Mouse (Mus musculus): ENCODE measurements at regions not wholly inside any gene's neighbourhood (a gene's known extent, or its start where the extent isn't known, plus 50 kb on each side); places are given as distances from the start of the nearest gene placed in this dataset.

DNA sequence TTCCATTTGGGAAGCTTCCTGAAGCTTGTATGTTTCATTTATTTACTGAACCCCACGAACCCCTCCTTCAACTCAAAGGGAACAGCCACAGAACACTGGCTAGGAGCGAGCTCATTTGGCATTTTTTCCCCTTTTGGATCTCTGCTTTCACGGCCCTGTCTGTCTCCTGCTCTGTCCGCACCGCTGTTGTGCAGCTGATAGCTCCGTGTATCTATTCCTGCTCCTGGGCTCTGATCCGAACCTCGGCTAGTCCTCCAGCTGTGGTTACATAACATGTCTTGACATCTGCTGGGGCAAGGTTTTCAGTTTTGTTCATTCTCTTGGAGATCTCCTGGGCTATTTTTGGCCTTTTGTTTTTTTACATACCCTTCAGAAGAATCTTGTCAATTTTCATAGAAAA is 525.1 kb upstream of the Fam19a5 start:
- Histone ChIP-seq H3K4me3 (ENCODE audit: insufficient read depth, low read length) (no peak overlapping the region), H3K27ac (ENCODE audit: insufficient read depth, low read length) (no peak overlapping the region), H3K4me1 (ENCODE audit: control insufficient read depth, insufficient read depth, low read length) (peaks cover 2% of the 10 kb centered on the region; the same call in 1 of the 2 replicates)
- TF ChIP-seq POLR2A (IDR thresholded peaks at IDR 0.05; ENCODE audit: low read depth, low read length): no peak
- TF ChIP-seq CTCF (IDR thresholded peaks at IDR 0.05; ENCODE audit: borderline replicate concordance, insufficient read depth, low read length): no peak

DNA sequence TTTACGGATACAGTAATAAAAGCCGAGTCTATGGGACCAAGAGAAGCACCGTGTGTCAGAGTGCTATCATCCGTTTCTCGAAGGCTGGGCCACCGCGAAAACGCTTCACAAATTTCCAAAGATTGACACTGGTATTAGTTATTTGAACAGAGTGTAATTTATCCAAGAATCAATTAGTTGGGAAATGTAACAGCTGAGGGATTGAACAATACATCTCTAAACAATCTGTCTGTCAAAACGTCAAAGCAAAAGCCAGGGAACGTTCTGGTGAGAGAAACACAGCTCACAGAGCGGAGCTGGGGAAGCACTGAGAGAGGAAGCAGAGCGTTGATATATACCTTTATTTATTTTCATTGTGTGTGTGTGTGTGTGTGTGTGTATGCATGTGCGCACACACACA is 498.1 kb upstream of the Fam19a5 start:
- Histone ChIP-seq H3K27ac (ENCODE audit: insufficient read depth, low read length) (no peak overlapping the region), H3K4me3 (ENCODE audit: insufficient read depth, low read length) (no peak overlapping the region), H3K4me1 (ENCODE audit: control insufficient read depth, insufficient read depth, low read length) (no peaks in the 10 kb centered on the region)
- TF ChIP-seq CTCF (IDR thresholded peaks at IDR 0.05; ENCODE audit: borderline replicate concordance, insufficient read depth, low read length) (no peak), POLR2A (IDR thresholded peaks at IDR 0.05; ENCODE audit: low read depth, low read length) (no peak)

DNA sequence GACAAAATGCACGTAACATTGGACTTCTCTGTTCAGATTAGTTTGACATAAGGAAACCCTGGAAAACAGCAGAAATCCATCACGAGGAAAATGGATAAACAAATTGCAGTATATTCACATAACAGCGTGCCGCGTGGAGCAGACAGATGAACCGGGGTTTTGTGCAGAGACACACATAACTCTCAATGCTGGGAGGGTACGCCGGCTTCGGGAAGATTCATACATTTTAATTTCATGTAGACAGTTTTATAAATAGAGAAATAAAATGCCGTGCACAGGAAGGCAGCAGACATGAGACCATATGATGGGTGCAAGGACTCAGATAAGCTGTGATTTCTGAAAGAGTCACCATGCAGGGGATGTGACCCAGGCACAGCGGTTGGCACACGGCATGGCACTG is 489.9 kb upstream of the Fam19a5 start:
- no peak for TF ChIP-seq POLR2A (IDR thresholded peaks at IDR 0.05; ENCODE audit: low read depth, low read length)
- TF ChIP-seq CTCF (IDR thresholded peaks at IDR 0.05; ENCODE audit: borderline replicate concordance, insufficient read depth, low read length): no peak
- Histone ChIP-seq H3K4me3 (ENCODE audit: insufficient read depth, low read length) (no peak overlapping the region), H3K4me1 (ENCODE audit: control insufficient read depth, insufficient read depth, low read length) (no peaks in the 10 kb centered on the region)

DNA sequence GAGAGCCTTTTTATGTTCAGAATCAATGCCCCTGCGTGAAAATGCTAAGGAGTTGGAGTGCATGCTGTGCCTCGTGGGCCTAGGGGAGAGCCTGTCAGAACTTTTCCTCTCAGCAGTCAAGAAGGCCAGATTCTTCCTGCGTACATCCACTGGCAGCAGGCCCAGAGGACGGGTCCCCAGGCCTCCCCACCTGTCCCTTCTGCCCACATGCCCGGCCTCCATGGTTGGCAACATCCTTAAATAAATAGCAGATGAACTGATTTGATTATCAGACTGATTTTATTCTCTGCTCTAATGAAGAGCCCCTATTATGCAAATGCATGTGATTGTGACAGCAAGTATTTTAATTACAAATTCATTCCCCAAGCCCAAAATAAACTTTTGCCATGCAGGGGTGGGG is 479.2 kb upstream of the Fam19a5 start:
- no peak for TF ChIP-seq CTCF (IDR thresholded peaks at IDR 0.05; ENCODE audit: borderline replicate concordance, insufficient read depth, low read length)
- TF ChIP-seq POLR2A (IDR thresholded peaks at IDR 0.05; ENCODE audit: low read depth, low read length): no peak
- H3K4me3 ChIP-seq (ENCODE audit: insufficient read depth, low read length): no peak overlapping the region
- no peaks in the 10 kb centered on the region for H3K4me1 ChIP-seq (ENCODE audit: control insufficient read depth, insufficient read depth, low read length)
- H3K27ac ChIP-seq (ENCODE audit: insufficient read depth, low read length): no peak overlapping the region

More for the DNA sequence above, 489.9 kb upstream of the Fam19a5 start:
- H3K27ac ChIP-seq (ENCODE audit: insufficient read depth, low read length): no peak overlapping the region

DNA sequence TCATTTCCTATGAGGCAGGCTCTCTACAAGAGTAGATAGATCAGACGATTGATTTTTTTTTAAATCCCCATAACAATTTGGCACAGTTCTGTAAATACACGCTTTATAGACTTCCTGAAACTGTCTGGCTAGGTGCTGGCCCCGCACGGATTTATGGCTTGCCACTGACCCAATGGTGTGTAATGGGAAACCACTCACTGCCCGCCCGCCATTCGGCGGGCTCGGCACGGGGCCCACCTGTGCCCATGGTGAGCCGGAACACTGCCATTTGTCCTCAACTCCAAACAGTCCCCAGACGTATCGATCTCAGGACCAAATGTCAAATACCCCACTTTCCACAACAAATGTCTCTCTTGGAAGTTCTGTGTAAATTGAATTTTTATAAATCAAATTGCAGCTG is 475.8 kb upstream of the Fam19a5 start:
- Histone ChIP-seq H3K4me3 (ENCODE audit: insufficient read depth, low read length) (no peak overlapping the region), H3K4me1 (ENCODE audit: control insufficient read depth, insufficient read depth, low read length) (no peaks in the 10 kb centered on the region), H3K27ac (ENCODE audit: insufficient read depth, low read length) (no peak overlapping the region)
- TF ChIP-seq POLR2A (IDR thresholded peaks at IDR 0.05; ENCODE audit: low read depth, low read length): no peak
- no peak for TF ChIP-seq CTCF (IDR thresholded peaks at IDR 0.05; ENCODE audit: borderline replicate concordance, insufficient read depth, low read length)

DNA sequence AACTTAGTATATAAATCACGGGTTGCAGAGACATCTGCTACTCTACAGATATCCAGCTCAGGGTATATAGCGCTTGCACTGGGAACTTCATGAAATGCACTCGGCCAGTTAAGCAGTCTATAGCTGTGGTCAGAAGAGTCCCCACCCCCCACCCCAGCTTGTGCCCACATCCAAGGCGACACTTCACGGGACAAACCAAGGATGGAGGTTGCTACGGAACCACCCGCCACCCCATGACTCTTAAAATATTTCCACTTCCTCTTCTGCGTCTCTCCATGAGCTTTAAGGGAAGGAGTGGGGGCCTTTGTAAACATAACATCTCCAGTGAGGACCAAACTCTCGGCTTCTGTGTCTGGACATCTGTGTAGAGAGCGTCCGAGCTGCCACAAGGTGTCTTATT is 469.5 kb upstream of the Fam19a5 start:
- no peak for TF ChIP-seq CTCF (IDR thresholded peaks at IDR 0.05; ENCODE audit: borderline replicate concordance, insufficient read depth, low read length)
- no peak for TF ChIP-seq POLR2A (IDR thresholded peaks at IDR 0.05; ENCODE audit: low read depth, low read length)
- Histone ChIP-seq H3K27ac (ENCODE audit: insufficient read depth, low read length) (no peak overlapping the region), H3K4me1 (ENCODE audit: control insufficient read depth, insufficient read depth, low read length) (no peaks in the 10 kb centered on the region), H3K4me3 (ENCODE audit: insufficient read depth, low read length) (no peak overlapping the region)

DNA sequence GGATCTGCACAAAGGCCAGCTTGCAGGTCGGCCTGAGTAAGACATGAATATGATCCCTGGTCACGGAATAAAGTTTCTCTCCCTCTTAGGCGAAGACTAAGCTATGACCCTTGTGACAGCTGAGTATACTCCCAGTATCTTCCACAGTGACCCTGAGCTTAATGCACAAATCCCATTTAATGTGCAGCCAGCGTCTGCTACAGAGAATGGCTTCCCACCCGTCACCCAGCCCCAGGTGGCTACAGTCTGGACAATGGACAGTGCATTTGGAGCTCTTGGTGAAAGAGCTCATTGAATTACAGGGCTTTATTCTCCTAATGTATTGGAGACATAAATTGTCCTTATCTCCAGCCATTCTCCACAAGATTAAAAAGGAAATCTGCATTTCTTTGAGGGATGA is 454.3 kb upstream of the Fam19a5 start:
- TF ChIP-seq CTCF (IDR thresholded peaks at IDR 0.05; ENCODE audit: borderline replicate concordance, insufficient read depth, low read length) (no peak), POLR2A (IDR thresholded peaks at IDR 0.05; ENCODE audit: low read depth, low read length) (no peak)
- Histone ChIP-seq H3K27ac (ENCODE audit: insufficient read depth, low read length) (no peak overlapping the region), H3K4me3 (ENCODE audit: insufficient read depth, low read length) (no peak overlapping the region), H3K4me1 (ENCODE audit: control insufficient read depth, insufficient read depth, low read length) (no peaks in the 10 kb centered on the region)

DNA sequence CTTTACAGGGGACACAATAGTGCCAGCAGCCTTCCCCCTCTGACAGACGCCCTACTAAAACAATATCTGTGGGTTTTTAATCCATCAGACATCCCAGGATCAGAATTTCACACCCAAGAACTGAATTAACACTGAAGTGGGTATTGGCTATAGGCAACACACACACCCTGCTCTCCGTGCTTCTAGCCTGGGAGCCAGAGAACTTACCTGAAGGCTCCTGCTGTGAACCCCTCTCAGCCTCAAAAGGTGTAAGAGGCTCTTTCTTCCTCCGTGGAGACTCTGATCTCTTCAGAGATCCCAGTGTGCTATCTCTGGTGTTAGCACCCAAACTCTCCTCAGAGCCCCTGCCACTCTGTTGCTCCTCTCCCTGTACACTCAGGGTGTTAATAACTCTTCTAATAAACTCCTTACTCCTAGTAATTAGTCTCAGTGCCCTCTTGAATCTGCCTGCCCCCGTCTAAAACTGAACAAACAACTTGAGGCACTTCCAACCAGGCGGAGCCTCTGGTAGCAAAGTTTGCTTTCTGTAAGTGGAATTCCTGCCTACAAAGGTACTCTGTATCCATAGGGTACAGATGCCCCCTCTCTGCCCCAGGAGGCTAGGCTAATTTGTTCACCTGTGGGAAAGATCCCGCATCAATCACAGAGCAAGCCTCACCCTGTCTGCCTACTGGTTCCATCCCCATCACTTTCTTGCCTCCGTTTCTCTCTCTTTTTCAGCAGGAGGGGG is 452.9 kb upstream of the Fam19a5 start:
- TF ChIP-seq CTCF (IDR thresholded peaks at IDR 0.05; ENCODE audit: borderline replicate concordance, insufficient read depth, low read length) (no peak), POLR2A (IDR thresholded peaks at IDR 0.05; ENCODE audit: low read depth, low read length) (no peak)
- Histone ChIP-seq H3K4me1 (ENCODE audit: control insufficient read depth, insufficient read depth, low read length) (no peaks in the 10 kb centered on the region), H3K27ac (ENCODE audit: insufficient read depth, low read length) (no peak overlapping the region), H3K4me3 (ENCODE audit: insufficient read depth, low read length) (no peak overlapping the region)

DNA sequence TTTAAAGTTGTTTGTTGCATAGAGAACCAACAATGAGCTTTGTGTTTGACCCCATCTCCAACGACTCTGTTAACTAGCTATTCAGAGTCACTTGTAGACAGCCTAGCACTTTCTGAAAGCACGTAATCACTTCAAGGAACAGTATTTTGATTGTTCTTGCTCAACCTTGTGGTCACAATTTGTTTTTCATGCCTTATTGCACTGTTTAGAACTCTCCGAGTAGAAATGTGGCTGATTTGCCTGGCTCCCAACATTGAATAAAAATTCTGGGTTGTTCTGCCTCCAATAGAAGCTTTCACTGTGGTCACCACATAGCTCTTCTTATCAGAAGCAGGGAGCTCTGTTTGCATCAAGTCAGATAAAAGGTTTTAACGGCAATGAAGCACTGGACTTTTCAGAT is 446.9 kb upstream of the Fam19a5 start:
- Histone ChIP-seq H3K4me3 (ENCODE audit: insufficient read depth, low read length) (no peak overlapping the region), H3K4me1 (ENCODE audit: control insufficient read depth, insufficient read depth, low read length) (no peaks in the 10 kb centered on the region)
- no peak for TF ChIP-seq CTCF (IDR thresholded peaks at IDR 0.05; ENCODE audit: borderline replicate concordance, insufficient read depth, low read length)
- no peak for TF ChIP-seq POLR2A (IDR thresholded peaks at IDR 0.05; ENCODE audit: low read depth, low read length)

DNA sequence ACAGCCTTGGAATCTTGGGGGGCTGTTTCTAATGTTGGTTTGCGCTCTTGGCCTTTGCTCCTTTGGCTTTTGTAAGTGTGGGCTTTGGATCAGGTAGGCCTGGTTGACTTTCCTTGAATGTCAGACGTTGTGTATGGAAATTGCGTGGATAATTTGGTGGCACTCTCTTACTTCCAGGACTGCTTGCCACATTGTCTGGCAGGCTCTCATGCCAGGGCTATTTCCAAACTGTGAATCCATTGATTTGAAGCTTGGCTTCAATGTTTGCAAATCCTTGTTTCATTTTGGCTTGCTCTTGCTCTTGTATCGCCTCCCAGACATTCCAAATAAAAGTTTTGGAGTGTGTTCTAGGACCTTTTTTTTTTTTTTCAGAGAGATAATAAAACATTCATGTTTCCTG is 443.0 kb upstream of the Fam19a5 start:
- TF ChIP-seq POLR2A (IDR thresholded peaks at IDR 0.05; ENCODE audit: low read depth, low read length) (no peak), CTCF (IDR thresholded peaks at IDR 0.05; ENCODE audit: borderline replicate concordance, insufficient read depth, low read length) (no peak)
- Histone ChIP-seq H3K4me3 (ENCODE audit: insufficient read depth, low read length) (no peak overlapping the region), H3K27ac (ENCODE audit: insufficient read depth, low read length) (no peak overlapping the region), H3K4me1 (ENCODE audit: control insufficient read depth, insufficient read depth, low read length) (no peaks in the 10 kb centered on the region)

More for the DNA sequence above, 446.9 kb upstream of the Fam19a5 start:
- no peak overlapping the region for H3K27ac ChIP-seq (ENCODE audit: insufficient read depth, low read length)
